Mouse (Mus musculus) cerebellum, adult 2 months (tissue): ENCODE results near the gene Tns1. TPM values are rescaled to one million over a fixed set of nuclear protein-coding genes. Genes with fewer than 3 reads are reported as not detected.

ENCODE experiments used
- DNase-seq, 2 experiments: peaks; one replicate each; pipeline ENCODE4 v3.0.0; 2021
- H3K27ac ChIP-seq: fragments of 200-500 bp; 2 replicates; pipeline ENCODE4 v1.5.1; 2012; ENCODE audit warnings: low read length, control low read depth, inconsistent platforms; ENCODE audit not compliant: insufficient read depth
- H3K27me3 ChIP-seq: fragments of 200-500 bp; 2 replicates; pipeline ENCODE4 v1.6.1; 2012; ENCODE audit warnings: inconsistent platforms, mild to moderate bottlenecking, low read length, moderate library complexity; ENCODE audit not compliant: control insufficient read depth, insufficient read depth
- H3K4me1 ChIP-seq: fragments of 200-500 bp; 2 replicates; pipeline ENCODE4 v1.6.1; 2011; ENCODE audit warnings: low read length; ENCODE audit not compliant: control insufficient read depth, insufficient read depth
- H3K4me3 ChIP-seq: fragments of 200-500 bp; replicated peaks from 2 replicates; pipeline ENCODE3; 2011; ENCODE audit warnings: mild to moderate bottlenecking, low read depth, low read length, control low read depth; ENCODE audit not compliant: insufficient read depth
- CTCF ChIP-seq: fragments of 200-500 bp; IDR thresholded peaks from 2 replicates; pipeline ENCODE4 v1.5.1; 2011; ENCODE audit warnings: low read depth, mild to moderate bottlenecking, control low read depth, low read length, moderate library complexity, borderline replicate concordance; ENCODE audit not compliant: insufficient read depth
- POLR2A ChIP-seq: fragments of 200-500 bp; IDR thresholded peaks from 2 replicates; pipeline ENCODE4 v1.6.1; 2011; ENCODE audit warnings: low read length, control low read depth, borderline replicate concordance; ENCODE audit not compliant: insufficient read depth
- WGBS: fragments of 180-500 bp; shearing (Covaris S2); methylation state at CpG from one replicate; pipeline ENCODE4 v1.1.7; 2018; 5-methylcytosine and 5-hydroxymethylcytosine counted together
- polyA plus RNA-seq: library from polyadenylated mRNA; depleted of rRNA; stranded (reverse); fragments of >200 nt; gene quantifications from 2 replicates; pipeline ENCODE4 v1.2.3, GENCODE M21; 2012

Gene Tns1
- polyA plus RNA-seq, 1 experiment = 25.1 TPM

- no peak overlapping the region for H3K27ac ChIP-seq
- H3K4me1 ChIP-seq = peaks cover 3% of the 10 kb centered on the region; the same call in 1 of the 2 replicates
- no peak for DNase-seq
- TF ChIP-seq POLR2A = no peak
- TF ChIP-seq CTCF = no peak
- WGBS = 75% methylated on average over 6 of the region's 6 CpGs
- H3K4me3 ChIP-seq = no peak overlapping the region
- H3K27me3 ChIP-seq = no peaks in the 10 kb centered on the region
Measured at GRCm38 (mm10) chr1:74060046-74060445, 64.2 kb downstream of the Tns1 start.

GRCm38 (mm10) chr1:74059552-74059951 lies 64.7 kb downstream of the Tns1 start:
- Histone ChIP-seq H3K4me3 (no peak overlapping the region), H3K27ac (no peak overlapping the region), H3K4me1 (peaks cover 3% of the 10 kb centered on the region; the same call in 1 of the 2 replicates), H3K27me3 (no peaks in the 10 kb centered on the region)
- WGBS = 90% methylated on average over 5 of the region's 5 CpGs
- no peak for TF ChIP-seq CTCF
- TF ChIP-seq POLR2A = no peak
- DNase-seq = no peak

- WGBS = 84% methylated on average over 4 of the region's 4 CpGs
- Histone ChIP-seq H3K27ac (no peak overlapping the region), H3K27me3 (no peaks in the 10 kb centered on the region), H3K4me3 (no peak overlapping the region), H3K4me1 (peaks cover 3% of the 10 kb centered on the region; the same call in 1 of the 2 replicates)
- DNase-seq = no peak
- TF ChIP-seq POLR2A = no peak
- TF ChIP-seq CTCF = no peak
Measured at GRCm38 (mm10) chr1:74058771-74059170, 65.5 kb downstream of the Tns1 start.

DNA sequence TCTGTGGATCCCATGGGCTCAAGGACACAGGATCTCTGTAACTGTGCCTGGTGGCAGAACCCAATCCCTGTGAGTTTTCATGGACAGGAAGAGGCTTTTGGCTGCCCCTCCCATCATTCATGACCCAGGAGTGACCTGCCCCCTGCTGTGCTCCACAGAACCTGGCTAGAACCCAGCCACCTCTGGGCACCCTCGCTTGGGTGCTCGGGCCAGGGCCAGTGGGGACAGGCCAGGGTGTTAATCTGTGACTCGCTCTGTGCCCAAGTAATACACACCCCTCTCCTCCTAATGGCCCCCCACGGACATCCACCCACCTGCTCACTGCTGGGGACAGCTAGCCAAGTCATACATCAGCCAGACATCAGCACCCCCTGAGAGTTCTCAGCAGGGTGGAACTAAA lies 65.9 kb downstream of the Tns1 start:
- Histone ChIP-seq H3K27ac (no peak overlapping the region), H3K4me1 (peaks cover 3% of the 10 kb centered on the region; the same call in 1 of the 2 replicates), H3K27me3 (no peaks in the 10 kb centered on the region), H3K4me3 (no peak overlapping the region)
- WGBS = 61% methylated on average over 4 of the region's 4 CpGs
- DNase-seq = no peak
- no peak for TF ChIP-seq CTCF
- no peak for TF ChIP-seq POLR2A

- no peak for DNase-seq
- WGBS = 83% methylated on average over 5 of the region's 5 CpGs
- Histone ChIP-seq H3K4me3 (no peak overlapping the region), H3K27me3 (no peaks in the 10 kb centered on the region), H3K27ac (no peak overlapping the region), H3K4me1 (peaks cover 3% of the 10 kb centered on the region; the same call in 1 of the 2 replicates)
- TF ChIP-seq POLR2A (no peak), CTCF (no peak)
Measured at GRCm38 (mm10) chr1:74057501-74057900, 66.7 kb downstream of the Tns1 start.

DNA sequence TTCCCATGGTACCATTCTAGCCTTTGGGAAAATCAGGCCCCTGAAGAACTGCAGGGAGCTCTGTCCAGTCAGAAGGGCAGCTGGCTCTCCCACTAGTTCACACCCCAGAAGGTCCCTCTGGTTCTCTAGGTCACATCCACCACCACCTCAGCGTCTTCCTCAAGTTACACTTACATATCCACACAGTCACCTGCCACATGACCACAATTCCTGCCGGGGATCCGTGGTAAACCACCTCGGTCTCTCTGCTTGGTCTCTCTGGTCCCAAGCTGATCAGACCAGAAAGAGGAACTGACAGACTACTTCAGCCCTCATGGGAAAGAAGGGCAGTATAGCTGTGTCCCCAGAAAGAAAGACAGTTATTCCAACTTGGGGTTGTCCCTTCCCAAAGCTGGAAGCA lies 68.7 kb downstream of the Tns1 start:
- TF ChIP-seq CTCF (no peak), POLR2A (no peak)
- Histone ChIP-seq H3K4me1 (peaks cover 3% of the 10 kb centered on the region; the same call in 1 of the 2 replicates), H3K27me3 (no peaks in the 10 kb centered on the region), H3K27ac (no peak overlapping the region), H3K4me3 (no peak overlapping the region)
- no peak for DNase-seq
- 87% methylated on average over 4 of the region's 4 CpGs for WGBS

DNA sequence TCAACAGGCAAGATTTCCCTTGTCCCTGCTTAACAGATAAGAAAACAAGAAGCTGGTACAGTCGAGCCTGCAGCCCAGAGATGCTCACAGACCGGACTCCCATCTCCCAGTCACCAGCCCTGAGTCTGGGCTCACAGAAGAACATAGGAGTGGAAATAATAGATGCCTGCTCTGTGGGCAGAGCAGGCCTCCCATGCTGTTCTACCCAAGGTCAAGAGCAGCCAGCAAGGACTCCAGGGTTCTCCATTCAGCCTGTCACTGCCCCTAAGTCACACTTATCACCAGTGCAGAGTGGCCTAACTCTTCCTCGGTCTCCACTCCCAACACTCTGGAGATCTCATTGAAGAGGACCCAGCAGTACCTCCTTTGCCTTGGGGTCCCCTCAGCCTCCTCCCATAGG lies 69.8 kb downstream of the Tns1 start:
- 84% methylated on average over 3 of the region's 3 CpGs for WGBS
- H3K27me3 ChIP-seq = no peaks in the 10 kb centered on the region
- DNase-seq = no peak
- no peak overlapping the region for H3K4me3 ChIP-seq
- no peak overlapping the region for H3K27ac ChIP-seq
- peaks cover 3% of the 10 kb centered on the region; the same call in 1 of the 2 replicates for H3K4me1 ChIP-seq
- TF ChIP-seq POLR2A (no peak), CTCF (no peak)

GRCm38 (mm10) chr1:74054007-74054406 lies 70.2 kb downstream of the Tns1 start:
- Histone ChIP-seq H3K4me3 (no peak overlapping the region), H3K4me1 (peaks cover 3% of the 10 kb centered on the region; the same call in 1 of the 2 replicates), H3K27me3 (no peaks in the 10 kb centered on the region), H3K27ac (no peak overlapping the region)
- TF ChIP-seq CTCF = no peak
- TF ChIP-seq POLR2A = no peak
- WGBS = 56% methylated on average over 7 of the region's 7 CpGs
- DNase-seq = no peak

- WGBS = 92% methylated on average over 2 of the region's 2 CpGs
- H3K27me3 ChIP-seq = no peaks in the 10 kb centered on the region
- no peak overlapping the region for H3K27ac ChIP-seq
- H3K4me3 ChIP-seq = no peak overlapping the region
- peaks cover 3% of the 10 kb centered on the region; the same call in 1 of the 2 replicates for H3K4me1 ChIP-seq
- DNase-seq = no peak
- TF ChIP-seq CTCF = no peak
- no peak for TF ChIP-seq POLR2A
Measured at GRCm38 (mm10) chr1:74053068-74053467, 71.2 kb downstream of the Tns1 start.
